Mouse (Mus musculus) MEL (cell line): Measurements from ENCODE around the gene Klhdc4.

Experiments used
- CHD2 ChIP-seq: IDR thresholded peaks from 2 replicates; pipeline ENCODE4 v1.6.1; 2011; ENCODE audit warnings: low read length, improper control_type of control experiment
- CTCF ChIP-seq, 3 experiments: IDR thresholded peaks in 2 of 3; conservative IDR thresholded peaks in 1 of 3; 2 replicates each; pipeline ENCODE4 v1.5.1; 2011 to 2012; ENCODE audit warnings: low read length in 3 of 3, low read depth in 2 of 3, mild to moderate bottlenecking in 2 of 3, improper control_type of control experiment in 1 of 3, inconsistent platforms in 1 of 3, mixed read lengths in 1 of 3, moderate library complexity in 1 of 3; ENCODE audit not compliant: control insufficient read depth in 1 of 3, insufficient read depth in 1 of 3, poor library complexity in 1 of 3, severe bottlenecking in 1 of 3
- GABPA ChIP-seq: IDR thresholded peaks from 2 replicates; pipeline ENCODE4 v1.6.1; 2012; ENCODE audit warnings: low read depth, mild to moderate bottlenecking, inconsistent platforms, low read length, improper control_type of control experiment, moderate library complexity
- GATA1 ChIP-seq: IDR thresholded peaks from 2 replicates; pipeline ENCODE4 v1.6.1; 2011; ENCODE audit warnings: low read depth, low read length, improper control_type of control experiment
- MYC ChIP-seq: IDR thresholded peaks from 2 replicates; pipeline ENCODE4 v1.6.1; 2011; ENCODE audit warnings: low read depth, mild to moderate bottlenecking, low read length, improper control_type of control experiment, moderate library complexity
- POLR2A ChIP-seq, 2 experiments: IDR thresholded peaks; 2 replicates each; pipeline ENCODE4 v1.6.1; 2011 to 2012; ENCODE audit warnings: low read length in 2 of 2, mild to moderate bottlenecking in 2 of 2, control low read depth in 1 of 2, improper control_type of control experiment in 1 of 2, low read depth in 1 of 2, moderate library complexity in 1 of 2; ENCODE audit not compliant: control insufficient read depth in 1 of 2, insufficient read depth in 1 of 2, poor library complexity in 1 of 2
- ZNF384 ChIP-seq: IDR thresholded peaks from 2 replicates; pipeline ENCODE4 v1.6.1; 2012; ENCODE audit warnings: low read depth, mild to moderate bottlenecking, inconsistent platforms, low read length, improper control_type of control experiment

DNA sequence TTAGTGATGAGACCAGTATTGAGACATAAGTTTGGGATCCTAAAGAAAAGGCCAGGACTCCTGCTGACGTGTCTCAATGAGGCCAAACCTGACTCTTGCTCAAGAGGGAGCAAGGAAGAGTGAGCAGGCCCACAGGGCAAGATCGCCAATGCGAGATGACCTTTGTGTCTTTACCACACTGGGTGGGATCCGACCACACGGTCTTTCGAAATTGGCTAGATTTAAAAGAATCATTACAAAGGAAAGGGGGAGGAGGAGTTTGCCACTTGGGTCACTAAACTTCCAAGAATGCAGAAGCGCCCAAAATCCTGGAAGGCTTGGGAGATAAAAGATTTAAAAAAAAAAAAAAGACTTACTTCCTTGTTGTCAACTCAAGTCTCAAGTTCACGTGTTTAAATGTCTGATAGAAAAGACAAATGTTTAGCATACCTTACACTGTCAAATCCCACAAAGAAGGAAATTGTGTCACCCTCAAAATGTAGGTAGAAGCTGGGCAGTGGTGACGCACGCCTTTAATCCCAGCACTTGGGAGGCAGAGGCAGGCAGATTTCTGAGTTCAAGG lies 18.0 kb upstream of the Klhdc4 start:
- TF ChIP-seq CTCF (IDR thresholded peaks at IDR 0.05 in 2 of 3, conservative IDR thresholded peaks at IDR 0.05 in 1 of 3; ENCODE audit: control insufficient read depth in 1 of 3, insufficient read depth in 1 of 3, low read depth in 2 of 3, low read length in 3 of 3, poor library complexity in 1 of 3, severe bottlenecking in 1 of 3) (no peak), POLR2A (IDR thresholded peaks at IDR 0.05; ENCODE audit: control insufficient read depth in 1 of 2, insufficient read depth in 1 of 2, low read depth in 1 of 2, low read length in 2 of 2, poor library complexity in 1 of 2) (no peak), GATA1 (0 out of 2 replicates have a peak, but pooled peaks have one; percentile 26), MYC (no peak), ZNF384 (peak; percentile 88), GABPA (no peak), CHD2 (no peak)
